Mouse (Mus musculus): ENCODE results near the gene Gtf3c5.

Gene Gtf3c5

GRCm38 (mm10) chr2:28535650-28536049 lies 47.9 kb downstream of the Gtf3c5 start:
- in situ Hi-C loops (cut with MboI, MseI) = no loop called here

DNA sequence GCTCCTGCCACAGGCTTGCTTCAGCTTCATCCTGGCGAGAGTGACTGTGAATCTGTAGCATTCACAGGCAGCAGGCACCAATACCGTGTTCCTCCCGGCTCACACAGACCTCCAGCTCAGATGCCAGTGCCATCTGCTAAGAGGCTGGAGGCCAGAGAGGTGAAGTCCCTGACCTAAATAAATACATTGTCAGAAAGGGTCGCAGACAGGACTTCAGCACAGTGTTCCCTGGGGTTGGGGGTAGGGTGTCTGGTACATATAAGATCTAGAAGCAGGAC lies 48.3 kb downstream of the Gtf3c5 start:
- in situ Hi-C loops (cut with MboI, MseI) = no loop called here

- in situ Hi-C loops (cut with MboI, MseI) = no loop called here
These were observed 48.9 kb downstream of the Gtf3c5 start for GRCm38 (mm10) chr2:28534436-28535262.

DNA sequence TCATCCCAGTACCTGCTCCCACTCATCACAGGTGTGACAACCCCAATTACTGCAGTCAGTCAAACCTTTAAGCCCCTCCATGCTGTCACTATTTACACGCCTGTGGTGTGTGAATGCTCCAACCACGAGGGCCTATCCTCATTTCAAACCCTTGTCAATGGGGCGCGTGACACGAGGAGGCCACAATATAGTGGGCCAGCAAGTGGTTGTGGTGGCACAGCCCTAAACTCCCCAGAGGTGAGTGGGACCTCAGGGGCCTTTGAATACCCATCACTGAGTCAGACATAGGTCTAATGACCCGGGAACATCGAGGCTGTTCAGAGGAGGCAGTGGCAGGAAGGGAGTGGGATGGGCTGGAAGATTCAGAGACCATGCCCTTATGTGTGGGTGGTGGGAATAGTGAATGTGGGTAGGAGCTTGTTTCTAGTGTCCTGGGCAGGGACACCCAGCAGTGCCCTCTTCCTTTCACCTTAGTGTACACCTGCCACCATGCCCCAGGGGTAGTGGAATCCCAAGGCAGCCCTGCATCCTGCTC lies 49.6 kb downstream of the Gtf3c5 start:
- in situ Hi-C loops (cut with MboI, MseI) = no loop called here

DNA sequence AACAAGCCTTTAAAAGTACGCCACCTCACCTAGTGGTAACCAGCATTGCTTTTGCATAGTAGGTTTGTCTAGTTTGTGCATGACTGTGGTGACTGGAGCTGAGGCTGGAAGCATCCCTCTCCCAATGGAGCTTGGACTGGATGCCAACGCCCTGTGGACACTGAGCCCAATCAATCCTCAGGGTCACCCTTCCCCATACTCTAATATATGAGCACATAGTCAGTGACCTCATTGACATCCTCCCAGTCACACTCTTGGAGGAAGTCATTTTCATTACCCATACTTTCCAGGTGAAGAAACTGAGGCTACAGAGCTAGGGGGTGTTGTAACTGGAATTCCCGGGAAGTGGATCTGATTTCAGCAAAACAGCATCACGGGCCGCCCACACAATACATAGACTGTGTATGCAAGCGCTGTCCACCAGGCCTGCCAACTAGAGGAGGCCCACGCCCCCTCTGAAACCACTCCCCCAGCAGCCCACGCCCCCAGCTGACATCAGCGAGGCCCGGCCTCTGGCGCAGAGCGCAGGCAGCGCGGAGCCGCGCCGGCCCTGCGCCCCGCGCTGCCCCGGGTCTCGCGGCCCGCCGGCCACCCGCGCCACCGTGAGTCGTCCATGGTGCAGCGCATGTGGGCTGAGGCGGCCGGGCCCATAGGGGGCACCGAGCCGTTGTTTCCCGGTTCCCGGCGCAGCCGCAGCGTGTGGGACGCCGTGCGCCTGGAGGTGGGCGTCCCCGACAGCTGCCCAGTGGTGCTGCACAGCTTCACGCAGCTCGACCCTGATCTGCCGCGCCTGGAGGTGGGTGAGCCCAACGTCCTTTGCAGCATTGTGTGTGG lies 50.4 kb downstream of the Gtf3c5 start:
- in situ Hi-C loops (cut with MboI, MseI) = no loop called here

DNA sequence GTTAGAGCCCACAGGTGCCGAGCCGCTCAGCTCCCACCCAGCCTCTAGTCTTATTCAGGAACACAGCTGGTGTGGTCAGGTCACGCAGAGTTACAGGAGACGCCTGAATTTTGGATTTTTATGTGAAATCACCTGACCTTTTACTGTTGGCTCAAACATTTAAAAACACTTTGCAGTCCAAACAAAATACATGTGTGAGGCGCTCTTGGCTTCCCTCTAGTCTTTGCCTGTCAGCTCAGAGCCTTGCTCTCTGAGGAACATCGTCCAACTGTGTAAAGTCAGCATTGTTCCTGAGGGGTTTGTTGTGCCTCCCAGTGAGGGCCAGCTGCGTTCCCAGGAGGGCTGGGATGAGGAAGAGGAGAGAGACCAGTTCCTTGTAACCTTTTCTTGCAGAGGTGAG lies 53.2 kb downstream of the Gtf3c5 start:
- in situ Hi-C loops (cut with MboI, MseI) = no loop called here

DNA sequence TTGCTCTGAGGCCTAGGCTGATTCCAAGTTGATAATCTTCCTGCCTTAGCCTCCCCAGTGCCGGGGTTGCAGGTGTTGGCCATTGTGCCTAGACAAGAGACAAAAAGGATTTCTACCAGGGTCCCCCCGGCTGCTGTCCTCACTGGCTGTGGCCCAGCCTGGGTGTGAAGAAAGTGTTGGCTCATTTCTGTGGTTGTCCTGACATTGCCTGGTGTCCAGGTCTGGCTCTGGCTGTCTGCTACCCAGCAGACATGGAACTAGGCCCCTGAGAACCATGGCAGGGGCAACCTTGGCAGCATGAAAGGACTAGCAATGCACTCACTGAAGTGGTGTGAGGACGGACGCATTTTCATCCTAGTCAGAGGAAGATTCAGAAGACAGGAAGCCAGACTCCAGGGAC lies 53.7 kb downstream of the Gtf3c5 start:
- in situ Hi-C loops (cut with MboI, MseI) = loop anchor here (10.0 kb wide), 1 partner anchor 1095 kb away; no protein-coding TSS in a partner anchor

DNA sequence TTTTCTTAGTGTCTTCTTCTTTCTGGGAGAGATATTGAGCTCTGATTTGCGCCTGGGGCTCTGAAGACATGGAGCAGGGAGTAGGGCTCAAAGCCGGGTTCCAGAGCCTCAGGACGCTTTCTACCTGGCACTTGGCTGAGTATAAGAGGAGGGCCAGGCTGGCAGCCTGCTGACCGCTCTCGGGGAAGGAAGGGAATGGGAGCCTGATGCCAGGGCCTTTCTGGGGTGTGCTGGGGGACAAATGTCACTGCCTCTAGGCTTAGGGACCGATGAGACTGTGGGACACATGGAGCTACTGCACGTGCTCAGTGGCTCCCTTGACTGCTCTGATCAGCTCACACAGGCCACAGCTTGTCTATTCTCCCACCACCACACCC lies 55.2 kb downstream of the Gtf3c5 start:
- in situ Hi-C loops (cut with MboI, MseI) = loop anchor here (10.0 kb wide), 1 partner anchor 1096 kb away; no protein-coding TSS in a partner anchor

DNA sequence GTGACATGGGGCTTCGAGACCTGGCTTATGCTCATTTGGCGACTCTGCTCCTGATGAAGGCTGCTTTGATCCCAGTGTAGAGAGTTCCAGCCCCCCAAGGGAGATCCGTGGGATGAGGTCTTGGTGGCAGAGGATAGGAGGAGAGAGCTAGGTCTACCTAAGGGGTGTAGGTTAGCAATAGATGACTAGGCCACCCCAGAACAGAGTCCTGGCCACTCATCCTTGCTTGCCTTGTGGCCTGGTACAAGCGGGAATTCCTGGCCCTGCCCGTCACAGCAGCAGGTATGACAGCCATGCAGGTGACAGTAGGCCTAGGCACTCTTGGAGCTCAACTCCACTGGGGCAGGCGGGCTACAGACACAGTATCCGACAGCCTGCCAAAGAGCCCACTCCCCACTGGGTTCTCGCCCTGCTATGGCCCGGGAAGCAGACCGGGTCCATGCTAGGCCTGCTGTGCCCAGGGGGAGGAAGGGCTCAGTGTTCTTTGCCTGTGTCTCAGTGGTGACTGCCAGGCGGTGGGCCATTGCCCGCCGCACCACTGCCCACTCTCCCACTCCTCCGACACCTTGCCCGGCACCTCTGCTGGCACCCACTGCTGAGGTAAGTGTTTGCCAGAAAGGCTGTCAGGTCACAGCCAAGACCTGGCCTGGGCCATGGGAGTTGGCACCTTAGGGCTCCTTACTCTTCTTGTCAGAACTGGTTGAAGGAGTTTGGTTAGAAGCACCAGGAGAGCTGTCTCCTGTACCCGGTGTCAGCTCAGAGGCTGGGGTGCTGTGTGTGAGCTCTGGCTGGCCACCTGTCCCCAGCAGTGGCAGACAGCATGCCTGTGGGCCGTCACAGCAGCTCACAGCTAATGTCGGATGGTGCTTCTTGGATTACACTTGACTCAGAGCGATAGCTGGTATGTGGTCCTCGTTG lies 55.9 kb downstream of the Gtf3c5 start:
- in situ Hi-C loops (cut with MboI, MseI) = loop anchor here (10.0 kb wide), 1 partner anchor 1097 kb away; no protein-coding TSS in a partner anchor

DNA sequence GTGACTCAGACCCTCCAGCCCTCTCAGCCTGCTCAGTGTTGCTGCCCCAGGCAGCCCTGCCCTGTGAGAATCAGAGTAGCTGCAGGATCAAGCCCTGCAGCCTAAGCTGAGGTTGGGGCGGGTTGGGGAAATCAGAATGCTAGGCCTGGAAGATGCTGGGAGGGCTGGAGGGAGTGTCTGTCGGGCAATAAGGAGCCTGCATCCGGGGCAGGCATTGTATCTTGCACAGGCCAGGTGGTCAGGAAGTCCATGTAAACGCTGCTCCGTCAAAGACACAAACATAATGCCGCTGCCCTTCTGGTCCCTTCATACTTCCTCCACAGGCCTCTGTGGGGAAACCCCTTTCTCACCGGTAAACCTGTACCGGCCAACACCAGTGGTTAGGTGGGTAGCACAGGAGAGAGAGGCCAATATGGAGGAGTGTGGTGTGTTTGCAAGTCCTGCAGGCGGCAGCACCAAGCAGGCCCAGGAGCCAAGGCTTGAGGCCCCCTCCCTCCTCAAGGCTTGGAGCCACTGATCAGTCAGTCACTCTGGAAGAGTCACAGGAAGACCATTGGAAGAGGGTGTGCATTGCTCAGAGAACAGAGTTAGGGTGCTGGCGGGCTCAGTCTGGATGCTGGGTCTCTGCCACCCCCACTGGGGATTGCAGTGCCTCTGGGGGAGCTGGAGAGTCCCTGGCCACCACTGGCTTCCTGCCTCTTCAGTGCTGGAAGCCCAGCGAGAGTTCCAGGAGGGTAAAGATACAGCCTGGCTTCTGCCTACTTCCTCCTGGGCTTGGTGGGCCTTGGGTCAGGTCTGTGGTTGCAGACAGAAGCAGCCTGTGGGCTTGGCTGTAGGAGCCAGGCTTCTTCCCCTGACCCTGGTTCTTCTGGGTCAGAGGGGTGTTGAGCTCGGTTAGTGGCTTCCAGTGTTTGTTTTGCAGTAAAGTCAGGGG lies 57.3 kb downstream of the Gtf3c5 start:
- in situ Hi-C loops (cut with MboI, MseI) = loop anchor here (10.0 kb wide), 1 partner anchor 1099 kb away; no protein-coding TSS in a partner anchor

GRCm38 (mm10) chr2:28525219-28525942 lies 58.2 kb downstream of the Gtf3c5 start:
- in situ Hi-C loops (cut with MboI, MseI) = loop anchor here (10.0 kb wide), 1 partner anchor 1099 kb away; no protein-coding TSS in a partner anchor

DNA sequence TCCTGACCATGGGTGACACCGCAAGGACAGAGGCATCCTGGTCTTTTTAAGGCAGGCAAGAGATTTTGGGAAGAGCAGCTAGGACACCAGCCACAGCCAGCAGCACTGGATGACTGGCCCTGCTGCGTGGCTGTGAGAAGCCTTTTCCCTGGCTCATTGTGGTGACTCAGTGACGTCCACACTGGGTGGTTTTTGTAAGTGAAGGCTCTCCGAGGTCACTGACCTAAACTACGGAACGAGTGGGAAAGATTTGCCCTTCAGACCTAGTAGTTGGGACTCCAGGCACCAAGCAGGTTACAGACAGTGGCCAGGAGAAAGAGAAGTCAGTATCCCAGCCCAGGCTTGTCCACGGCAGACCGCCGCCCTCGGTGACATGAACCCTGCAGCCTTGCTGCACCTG lies 59.1 kb downstream of the Gtf3c5 start:
- in situ Hi-C loops (cut with MboI, MseI) = loop anchor here (10.0 kb wide), 1 partner anchor 1100 kb away; no protein-coding TSS in a partner anchor

DNA sequence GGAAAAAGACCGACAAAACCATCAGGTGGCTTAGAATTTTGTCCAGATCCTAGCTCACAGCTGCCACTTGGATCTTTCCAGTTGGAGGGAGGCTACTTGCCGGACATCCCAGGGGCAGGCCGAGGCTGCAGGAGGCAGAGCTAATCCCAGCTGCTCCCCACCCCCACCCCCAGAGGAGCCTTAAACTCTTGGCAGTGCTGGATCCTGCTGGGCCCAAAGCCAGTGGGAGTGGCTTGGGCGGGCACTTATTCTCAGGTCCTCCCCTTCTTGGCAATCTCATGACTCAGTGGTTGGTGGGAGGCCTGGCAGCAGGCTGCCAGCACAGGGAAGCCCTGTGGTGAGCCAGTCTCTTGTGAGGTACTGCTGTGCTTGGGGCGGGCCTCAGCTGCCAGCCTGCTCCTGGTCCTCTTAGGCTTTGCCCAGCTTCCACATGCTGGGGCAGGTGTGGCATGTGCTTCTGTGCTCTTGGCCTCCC lies 59.9 kb downstream of the Gtf3c5 start:
- in situ Hi-C loops (cut with MboI, MseI) = loop anchor here (10.0 kb wide), 1 partner anchor 1101 kb away; no protein-coding TSS in a partner anchor

DNA sequence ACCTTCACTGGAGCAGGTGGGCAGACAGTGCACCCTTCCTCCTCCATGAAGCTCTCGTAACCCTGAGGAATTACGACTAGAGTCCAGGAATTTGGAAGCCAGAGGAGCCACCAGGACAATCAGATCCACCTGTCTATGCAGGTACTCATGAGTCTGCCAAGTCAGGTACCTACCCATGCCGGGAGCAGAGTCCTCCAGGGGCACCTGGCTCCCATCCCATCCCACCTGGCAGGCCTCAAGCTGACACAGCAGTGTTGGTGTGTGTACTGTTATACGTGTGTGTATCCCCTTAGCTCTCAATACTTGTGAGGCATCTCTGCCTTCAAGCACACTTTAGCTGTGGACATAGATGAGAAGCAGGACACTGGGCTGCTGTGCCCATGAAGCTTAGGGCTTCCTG lies 61.4 kb downstream of the Gtf3c5 start:
- in situ Hi-C loops (cut with MboI, MseI) = loop anchor here (10.0 kb wide), 1 partner anchor 1103 kb away; no protein-coding TSS in a partner anchor

GRCm38 (mm10) chr2:28521571-28522151 lies 61.9 kb downstream of the Gtf3c5 start:
- in situ Hi-C loops (cut with MboI, MseI) = loop anchor here (10.0 kb wide), 1 partner anchor 1103 kb away; no protein-coding TSS in a partner anchor

- in situ Hi-C loops (cut with MboI, MseI) = loop anchor here (10.0 kb wide), 1 partner anchor 1104 kb away; no protein-coding TSS in a partner anchor
These were observed 63.0 kb downstream of the Gtf3c5 start for GRCm38 (mm10) chr2:28520581-28520980.

- in situ Hi-C loops (cut with MboI, MseI) = no loop called here
These were observed 65.3 kb downstream of the Gtf3c5 start for GRCm38 (mm10) chr2:28518231-28518630.

DNA sequence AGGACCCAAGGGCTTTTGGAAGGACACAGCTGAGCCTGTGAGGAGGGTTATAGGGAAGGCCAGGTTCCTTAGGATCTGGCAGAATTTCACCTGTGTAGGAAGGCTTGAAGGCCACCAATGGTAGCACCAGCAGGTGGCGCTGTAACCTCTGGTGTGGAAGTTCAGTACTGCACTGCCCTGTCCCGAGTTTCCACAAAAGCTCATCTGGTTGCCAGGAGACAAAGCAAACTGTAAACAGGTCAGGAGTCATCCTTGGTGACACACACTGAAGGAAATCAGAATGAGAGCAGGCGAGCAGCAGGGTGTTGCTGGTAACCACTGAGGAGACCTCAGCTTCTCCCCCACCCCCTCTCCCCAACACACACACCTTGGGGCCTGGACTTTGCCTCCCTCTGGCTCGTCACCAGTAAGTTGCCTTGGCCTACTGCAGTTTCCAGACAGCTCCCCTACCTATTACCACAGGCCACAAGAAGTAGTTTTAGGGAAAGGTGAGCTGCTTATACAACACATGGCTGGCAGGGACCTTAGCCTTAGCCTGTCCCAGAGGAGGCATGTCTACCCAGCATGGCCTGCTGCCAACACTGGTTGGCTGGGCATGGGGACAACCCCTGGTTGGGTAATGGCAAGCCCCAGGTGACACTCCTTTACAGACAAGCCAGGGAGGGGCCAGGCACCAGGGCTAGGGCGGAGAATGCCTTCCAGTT lies 66.2 kb downstream of the Gtf3c5 start:
- in situ Hi-C loops (cut with MboI, MseI) = no loop called here
